Mouse (Mus musculus) midbrain, postnatal 0 days (tissue): Measurements from ENCODE around the gene Upk2. TPM values are rescaled to one million over a fixed set of nuclear protein-coding genes. Genes with fewer than 3 reads are reported as not detected.

Experiments used
- ATAC-seq: fragments of 200-750 bp; cut with Nextera tagmentation; 2 replicates; pipeline ENCODE4 v1.8.0; 2017; ENCODE audit warnings: moderate number of reproducible peaks, mild to moderate bottlenecking, moderate TSS enrichment, moderate library complexity; ENCODE audit not compliant: low FRiP score
- DNase-seq: peaks from one replicate; pipeline ENCODE4 v3.0.0-alpha.2; 2015; ENCODE audit warnings: low spot score
- H3K27ac ChIP-seq: fragments of 300-500 bp; sonication (generic); 2 replicates; pipeline ENCODE4 v1.5.1; 2014; ENCODE audit warnings: low read depth, mild to moderate bottlenecking, low read length, mixed read lengths
- H3K27me3 ChIP-seq: fragments of 300-500 bp; sonication (generic); 2 replicates; pipeline ENCODE4 v1.6.1; 2014; ENCODE audit warnings: low read length, control low read depth, mixed read lengths; ENCODE audit not compliant: insufficient read depth
- H3K36me3 ChIP-seq: fragments of 300-500 bp; sonication (generic); 2 replicates; pipeline ENCODE4 v1.6.1; 2014; ENCODE audit warnings: low read length, control low read depth, mixed read lengths; ENCODE audit not compliant: insufficient read depth
- H3K4me1 ChIP-seq: fragments of 300-500 bp; sonication (generic); 2 replicates; pipeline ENCODE4 v1.6.1; 2014; ENCODE audit warnings: mild to moderate bottlenecking, control low read depth, antibody characterized with exemption, low read length, mixed read lengths; ENCODE audit not compliant: insufficient read depth
- H3K4me2 ChIP-seq: fragments of 300-500 bp; sonication (generic); 2 replicates; pipeline ENCODE4 v1.6.1; 2014; ENCODE audit warnings: low read depth, mild to moderate bottlenecking, low read length, mixed read lengths; ENCODE audit not compliant: poor library complexity, severe bottlenecking
- H3K4me3 ChIP-seq: fragments of 300-500 bp; sonication (generic); 2 replicates; pipeline ENCODE4 v1.5.1; 2014; ENCODE audit warnings: low read depth, mild to moderate bottlenecking, low read length, moderate library complexity
- H3K9ac ChIP-seq: fragments of 300-500 bp; sonication (generic); replicated peaks from 2 replicates; pipeline ENCODE4 v1.6.1; 2014; ENCODE audit warnings: mild to moderate bottlenecking, low read length, moderate library complexity, mixed read lengths; ENCODE audit not compliant: poor library complexity, severe bottlenecking
- H3K9me3 ChIP-seq: fragments of 300-500 bp; sonication (generic); 2 replicates; pipeline ENCODE4 v1.6.1; 2016; ENCODE audit warnings: low read length, control low read depth
- CTCF ChIP-seq: IDR thresholded peaks from 2 replicates; pipeline ENCODE4 v1.5.1; 2016; ENCODE audit warnings: antibody characterized with exemption, mild to moderate bottlenecking
- WGBS: fragments of 180-500 bp; shearing (Covaris S2); extraction: QIAGEN DNeasy Blood & Tissue Kit; methylation state at CpG from one replicate; pipeline ENCODE4 v1.1.7; 2014; 5-methylcytosine and 5-hydroxymethylcytosine counted together
- polyA plus RNA-seq: library from polyadenylated mRNA; unstranded; fragments of >200 nt; fragmentation: Nextera tagmentation; extraction: Ambion mirVana; gene quantifications from 2 replicates; pipeline ENCODE4 v1.2.1, GENCODE M21; 2015
- total RNA-seq: library from RNA; depleted of rRNA; stranded (reverse); fragments of >200 nt; gene quantifications from 2 replicates; pipeline ENCODE4 v1.2.3, GENCODE M21; 2014

Upk2 gene
- total and polyA plus RNA-seq, 2 experiments from 2014 or later: not detected

GRCm38 (mm10) chr9:44494863-44495809, 40.4 kb upstream of the Upk2 start:
- Histone ChIP-seq H3K27me3 (no peaks in the 10 kb centered on the region), H3K36me3 (no peaks in the 10 kb centered on the region), H3K4me2 (0 out of 2 replicates have a peak overlapping the region, but pooled peaks have one; percentile 12), H3K4me1 (peaks cover 30% of the 10 kb centered on the region), H3K4me3 (no peak overlapping the region), H3K27ac (peak overlapping the region; percentile 65), H3K9ac (no peak overlapping the region), H3K9me3 (no peaks in the 10 kb centered on the region)
- DNase-seq (no peak), ATAC-seq (no peak)
- no peak for TF ChIP-seq CTCF
- 41% methylated on average over 9 of the region's 9 CpGs for WGBS

GRCm38 (mm10) chr9:44494261-44494862, 39.6 kb upstream of the Upk2 start:
- peaks cover 30% of the 10 kb centered on the region for H3K4me1 ChIP-seq
- H3K4me3 ChIP-seq: no peak overlapping the region
- no peak for DNase-seq

GRCm38 (mm10) chr9:44492631-44493461, 38.1 kb upstream of the Upk2 start:
- Histone ChIP-seq H3K27me3 (no peaks in the 10 kb centered on the region), H3K36me3 (no peaks in the 10 kb centered on the region), H3K4me1 (peaks cover 41% of the 10 kb centered on the region), H3K4me3 (no peak overlapping the region), H3K9me3 (no peaks in the 10 kb centered on the region), H3K27ac (no peak overlapping the region), H3K9ac (peak overlapping the region; percentile 24; the same call in 1 of the 2 replicates), H3K4me2 (no peak overlapping the region)
- DNase-seq (no peak), ATAC-seq (no peak)
- TF ChIP-seq CTCF: no peak
- WGBS: 56% methylated on average over 17 of the region's 17 CpGs

More at GRCm38 (mm10) chr9:44494261-44494862, 39.6 kb upstream of the Upk2 start:
- Histone ChIP-seq H3K27ac (peak overlapping the region; percentile 65), H3K4me2 (0 out of 2 replicates have a peak overlapping the region, but pooled peaks have one; percentile 12), H3K36me3 (no peaks in the 10 kb centered on the region), H3K9me3 (no peaks in the 10 kb centered on the region), H3K27me3 (no peaks in the 10 kb centered on the region), H3K9ac (no peak overlapping the region)
- ATAC-seq: no peak
- TF ChIP-seq CTCF: no peak
- 15% methylated on average over 11 of the region's 11 CpGs for WGBS

- H3K4me2 ChIP-seq: no peak overlapping the region
- H3K4me3 ChIP-seq: no peak overlapping the region
- no peaks in the 10 kb centered on the region for H3K36me3 ChIP-seq
- no peak for ATAC-seq
- peaks cover 49% of the 10 kb centered on the region for H3K4me1 ChIP-seq
- H3K9me3 ChIP-seq: no peaks in the 10 kb centered on the region
- H3K27ac ChIP-seq: no peak overlapping the region
- no peak for TF ChIP-seq CTCF
- DNase-seq: no peak
- 82% methylated on average over 10 of the region's 10 CpGs for WGBS
- no peak overlapping the region for H3K9ac ChIP-seq
- H3K27me3 ChIP-seq: no peaks in the 10 kb centered on the region
Observed at GRCm38 (mm10) chr9:44491351-44491750, 36.6 kb upstream of the Upk2 start.

GRCm38 (mm10) chr9:44490086-44490967, 35.6 kb upstream of the Upk2 start:
- ATAC-seq (no peak), DNase-seq (no peak)
- peak overlapping the region; percentile 33; the same call in 1 of the 2 replicates for H3K9ac ChIP-seq
- H3K27ac ChIP-seq: peak overlapping the region; percentile 62
- no peaks in the 10 kb centered on the region for H3K9me3 ChIP-seq
- peaks cover 59% of the 10 kb centered on the region for H3K4me1 ChIP-seq
- WGBS: 16% methylated on average over 17 of the region's 17 CpGs
- H3K36me3 ChIP-seq: no peaks in the 10 kb centered on the region
- no peaks in the 10 kb centered on the region for H3K27me3 ChIP-seq
- no peak for TF ChIP-seq CTCF
- H3K4me2 ChIP-seq: peak overlapping the region; percentile 99
- H3K4me3 ChIP-seq: no peak overlapping the region
